Mouse (Mus musculus) forebrain, embryonic 12.5 days (tissue): ENCODE results near the gene Rab37. TPM values are rescaled to one million over a fixed set of nuclear protein-coding genes. Genes with fewer than 3 reads are reported as not detected.

Source experiments
- ATAC-seq: fragments of 200-750 bp; cut with Nextera tagmentation; 2 replicates; pipeline ENCODE4 v1.8.0; 2017; ENCODE audit warnings: moderate TSS enrichment; ENCODE audit not compliant: low FRiP score
- H3K27ac ChIP-seq: fragments of 300-500 bp; sonication (generic); 2 replicates; pipeline ENCODE4 v1.5.1; 2016; ENCODE audit warnings: mild to moderate bottlenecking
- H3K27me3 ChIP-seq: fragments of 300-500 bp; sonication (generic); 2 replicates; pipeline ENCODE4 v1.6.1; 2016; ENCODE audit warnings: mild to moderate bottlenecking
- H3K36me3 ChIP-seq: fragments of 300-500 bp; sonication (generic); replicated peaks from 2 replicates; pipeline ENCODE4 v1.6.1; 2016; ENCODE audit warnings: mild to moderate bottlenecking
- H3K4me1 ChIP-seq: fragments of 300-500 bp; sonication (generic); 2 replicates; pipeline ENCODE4 v1.6.1; 2016
- H3K4me2 ChIP-seq: fragments of 300-500 bp; sonication (generic); 2 replicates; pipeline ENCODE4 v1.6.1; 2016; ENCODE audit warnings: mild to moderate bottlenecking, moderate library complexity
- H3K4me3 ChIP-seq: fragments of 300-500 bp; sonication (generic); replicated peaks from 2 replicates; pipeline ENCODE4 v1.5.1; 2016; ENCODE audit warnings: mild to moderate bottlenecking
- H3K9ac ChIP-seq: fragments of 300-500 bp; sonication (generic); 2 replicates; pipeline ENCODE4 v1.6.1; 2016; ENCODE audit warnings: mild to moderate bottlenecking
- H3K9me3 ChIP-seq: fragments of 300-500 bp; sonication (generic); 2 replicates; pipeline ENCODE4 v1.6.1; 2016
- WGBS: fragments of 180-500 bp; shearing (Covaris S2); methylation state at CpG from one replicate; pipeline ENCODE4 v1.1.7; 2016; 5-methylcytosine and 5-hydroxymethylcytosine counted together
- polyA plus RNA-seq: library from polyadenylated mRNA; unstranded; fragments of >200 nt; fragmentation: Nextera tagmentation; extraction: Ambion mirVana; gene quantifications from 2 replicates; pipeline ENCODE4 v1.2.1, GENCODE M21; 2016

The Rab37 gene
- polyA plus RNA-seq, 1 experiment from 2014 or later: 0.80 TPM

DNA sequence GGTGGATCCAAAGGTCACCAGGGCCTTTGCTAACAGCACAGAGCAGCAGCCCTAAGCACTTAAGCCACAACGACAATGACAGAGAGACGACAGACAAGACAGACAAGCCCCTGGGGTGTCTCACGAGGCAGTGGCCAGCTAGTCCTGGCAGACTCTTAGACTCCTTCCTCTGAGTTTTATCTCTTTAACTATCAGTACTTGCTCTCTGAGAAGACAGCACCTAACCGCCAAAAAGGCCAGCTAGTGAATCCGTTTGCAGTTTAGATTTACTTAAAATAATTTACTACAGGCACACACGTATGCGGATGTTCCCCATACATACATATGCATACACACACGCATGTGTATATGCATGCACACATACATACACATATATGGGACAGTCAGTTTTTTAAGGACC is 106.3 kb downstream of the Rab37 start:
- no peaks in the 10 kb centered on the region for H3K9me3 ChIP-seq
- no peak for ATAC-seq
- no peaks in the 10 kb centered on the region; the same call in 1 of the 2 replicates for H3K4me1 ChIP-seq
- no peak overlapping the region for H3K4me3 ChIP-seq
- no peaks in the 10 kb centered on the region for H3K27me3 ChIP-seq
- H3K4me2 ChIP-seq: no peak overlapping the region
- no peak overlapping the region for H3K9ac ChIP-seq
- no peak overlapping the region for H3K27ac ChIP-seq
- 85% methylated on average over 8 of the region's 8 CpGs for WGBS
- peaks cover 8% of the 10 kb centered on the region for H3K36me3 ChIP-seq

DNA sequence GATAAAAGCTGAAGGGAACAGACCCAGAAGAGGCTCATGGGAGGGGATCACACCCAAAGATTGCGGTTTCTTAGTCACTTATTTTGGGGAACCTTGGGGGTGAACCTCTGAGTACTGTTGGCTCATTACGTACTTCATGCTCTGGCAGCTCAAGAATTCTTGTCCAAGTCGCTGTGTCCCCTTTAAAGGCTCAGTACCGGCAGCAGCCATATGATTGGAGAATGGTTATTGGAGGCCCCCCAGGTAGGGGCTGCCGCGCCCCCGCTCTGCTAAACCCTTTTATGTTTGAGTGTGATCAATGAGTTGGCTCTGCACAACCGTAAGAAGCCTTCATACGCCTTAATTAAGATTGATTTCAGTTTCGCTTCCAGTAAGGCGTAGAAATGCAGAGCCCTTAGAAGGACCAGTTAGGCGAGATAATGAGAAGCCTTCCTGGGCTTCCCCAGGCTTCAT is 107.7 kb downstream of the Rab37 start:
- Histone ChIP-seq H3K36me3 (peaks cover 8% of the 10 kb centered on the region), H3K27me3 (no peaks in the 10 kb centered on the region), H3K4me3 (no peak overlapping the region), H3K27ac (no peak overlapping the region), H3K9me3 (no peaks in the 10 kb centered on the region), H3K4me2 (no peak overlapping the region), H3K4me1 (no peaks in the 10 kb centered on the region; the same call in 1 of the 2 replicates), H3K9ac (no peak overlapping the region)
- WGBS: 65% methylated on average over 12 of the region's 12 CpGs
- no peak for ATAC-seq

DNA sequence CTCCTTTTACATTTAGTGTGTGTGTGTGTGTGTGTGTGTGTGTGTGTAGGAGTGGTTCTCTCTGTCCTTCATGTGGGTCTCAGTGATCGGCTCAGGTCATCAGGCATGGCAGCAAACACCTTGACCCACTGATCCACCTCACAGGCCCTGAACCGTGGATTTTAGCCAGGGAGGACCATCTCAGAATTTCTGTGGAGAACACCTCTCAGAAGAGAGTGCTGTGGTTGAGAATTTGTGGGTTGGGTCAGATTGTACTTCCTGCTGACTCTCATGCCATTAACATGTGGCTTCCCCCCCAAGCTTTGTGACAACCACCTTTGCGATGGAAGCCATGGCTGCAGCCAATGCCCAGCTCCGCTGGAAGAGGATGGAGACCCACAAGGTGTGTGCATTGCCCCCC is 109.3 kb downstream of the Rab37 start:
- H3K9me3 ChIP-seq: no peaks in the 10 kb centered on the region
- H3K36me3 ChIP-seq: peaks cover 15% of the 10 kb centered on the region
- H3K9ac ChIP-seq: no peak overlapping the region
- H3K27ac ChIP-seq: no peak overlapping the region
- H3K27me3 ChIP-seq: no peaks in the 10 kb centered on the region
- no peak for ATAC-seq
- WGBS: 91% methylated on average over 4 of the region's 4 CpGs
- H3K4me3 ChIP-seq: no peak overlapping the region
- no peaks in the 10 kb centered on the region; the same call in 1 of the 2 replicates for H3K4me1 ChIP-seq
- H3K4me2 ChIP-seq: no peak overlapping the region

DNA sequence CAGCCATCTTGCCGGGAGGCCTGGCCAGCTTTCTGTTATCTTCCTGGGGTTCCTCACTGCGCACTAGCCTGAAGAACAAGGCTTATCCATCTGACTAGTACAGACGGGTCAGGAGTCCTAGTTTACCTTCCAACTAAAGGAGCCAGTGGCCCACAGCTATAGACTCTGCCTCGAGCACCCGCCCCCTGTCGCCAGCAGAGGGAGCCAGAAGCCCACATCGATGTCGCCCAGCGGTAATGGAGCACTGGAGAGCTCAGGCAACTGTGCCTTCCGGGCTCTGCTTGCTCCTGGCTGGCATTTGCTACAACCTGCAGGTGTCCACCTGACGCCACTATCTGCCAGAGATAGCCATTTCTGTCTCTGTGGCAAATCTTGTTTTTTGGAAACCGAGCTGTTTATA is 111.1 kb downstream of the Rab37 start:
- no peak overlapping the region for H3K9ac ChIP-seq
- peaks cover 27% of the 10 kb centered on the region for H3K36me3 ChIP-seq
- no peak overlapping the region for H3K27ac ChIP-seq
- H3K27me3 ChIP-seq: no peaks in the 10 kb centered on the region
- H3K9me3 ChIP-seq: no peaks in the 10 kb centered on the region
- H3K4me1 ChIP-seq: no peaks in the 10 kb centered on the region; the same call in 1 of the 2 replicates
- peak; percentile 88 for ATAC-seq
- WGBS: 16% methylated on average over 12 of the region's 12 CpGs
- no peak overlapping the region for H3K4me3 ChIP-seq
- no peak overlapping the region for H3K4me2 ChIP-seq

DNA sequence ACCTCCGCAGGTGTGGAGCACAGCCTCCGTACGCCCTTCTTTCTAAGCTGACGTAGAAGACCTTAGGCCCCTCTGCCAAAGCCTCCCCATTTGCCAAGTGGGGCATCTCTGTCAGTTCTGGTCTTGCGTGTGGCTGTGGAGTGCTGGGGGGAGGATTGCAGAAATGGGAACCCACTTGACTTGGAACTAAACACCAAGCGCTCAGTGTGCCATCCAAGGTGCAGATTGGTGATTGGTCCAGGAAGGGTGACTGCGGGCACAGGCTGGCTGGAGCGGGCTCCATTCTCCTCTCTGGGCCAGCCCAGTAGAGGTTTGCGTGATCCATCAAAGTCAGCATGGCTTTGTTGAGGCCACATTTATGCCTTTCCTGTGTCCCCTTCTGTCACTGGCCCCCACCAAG is 111.5 kb downstream of the Rab37 start:
- no peak for ATAC-seq
- no peak overlapping the region for H3K27ac ChIP-seq
- peaks cover 22% of the 10 kb centered on the region for H3K36me3 ChIP-seq
- 93% methylated on average over 9 of the region's 9 CpGs for WGBS
- H3K4me2 ChIP-seq: no peak overlapping the region
- no peaks in the 10 kb centered on the region for H3K27me3 ChIP-seq
- H3K9ac ChIP-seq: no peak overlapping the region
- H3K4me3 ChIP-seq: no peak overlapping the region
- no peaks in the 10 kb centered on the region; the same call in 1 of the 2 replicates for H3K4me1 ChIP-seq
- H3K9me3 ChIP-seq: no peaks in the 10 kb centered on the region

DNA sequence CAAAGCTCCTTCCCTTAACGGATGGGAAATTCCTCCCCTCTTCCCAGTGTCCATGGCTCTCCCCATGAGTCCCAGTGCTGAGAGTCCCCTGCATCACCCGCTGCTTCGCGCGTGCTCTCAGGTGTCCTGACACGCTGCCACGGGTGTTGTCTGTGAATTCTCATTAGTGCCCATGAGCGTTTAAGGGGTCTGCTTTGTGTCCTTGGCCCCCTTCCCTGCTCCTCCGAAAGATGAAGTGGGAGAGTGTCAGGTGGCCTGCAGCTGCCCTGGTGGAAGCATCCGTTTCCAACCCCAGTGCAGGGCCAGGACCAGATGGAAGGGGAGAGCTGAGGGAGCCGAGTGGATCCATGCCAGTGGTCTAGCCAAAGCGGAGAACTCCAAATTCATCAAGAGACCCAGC is 116.9 kb downstream of the Rab37 start:
- Histone ChIP-seq H3K9ac (no peak overlapping the region), H3K36me3 (peaks cover 31% of the 10 kb centered on the region), H3K27me3 (no peaks in the 10 kb centered on the region), H3K27ac (no peak overlapping the region), H3K4me2 (no peak overlapping the region), H3K4me1 (peaks cover 12% of the 10 kb centered on the region; the same call in 1 of the 2 replicates), H3K9me3 (no peaks in the 10 kb centered on the region), H3K4me3 (no peak overlapping the region)
- WGBS: 83% methylated on average over 12 of the region's 12 CpGs
- no peak for ATAC-seq

DNA sequence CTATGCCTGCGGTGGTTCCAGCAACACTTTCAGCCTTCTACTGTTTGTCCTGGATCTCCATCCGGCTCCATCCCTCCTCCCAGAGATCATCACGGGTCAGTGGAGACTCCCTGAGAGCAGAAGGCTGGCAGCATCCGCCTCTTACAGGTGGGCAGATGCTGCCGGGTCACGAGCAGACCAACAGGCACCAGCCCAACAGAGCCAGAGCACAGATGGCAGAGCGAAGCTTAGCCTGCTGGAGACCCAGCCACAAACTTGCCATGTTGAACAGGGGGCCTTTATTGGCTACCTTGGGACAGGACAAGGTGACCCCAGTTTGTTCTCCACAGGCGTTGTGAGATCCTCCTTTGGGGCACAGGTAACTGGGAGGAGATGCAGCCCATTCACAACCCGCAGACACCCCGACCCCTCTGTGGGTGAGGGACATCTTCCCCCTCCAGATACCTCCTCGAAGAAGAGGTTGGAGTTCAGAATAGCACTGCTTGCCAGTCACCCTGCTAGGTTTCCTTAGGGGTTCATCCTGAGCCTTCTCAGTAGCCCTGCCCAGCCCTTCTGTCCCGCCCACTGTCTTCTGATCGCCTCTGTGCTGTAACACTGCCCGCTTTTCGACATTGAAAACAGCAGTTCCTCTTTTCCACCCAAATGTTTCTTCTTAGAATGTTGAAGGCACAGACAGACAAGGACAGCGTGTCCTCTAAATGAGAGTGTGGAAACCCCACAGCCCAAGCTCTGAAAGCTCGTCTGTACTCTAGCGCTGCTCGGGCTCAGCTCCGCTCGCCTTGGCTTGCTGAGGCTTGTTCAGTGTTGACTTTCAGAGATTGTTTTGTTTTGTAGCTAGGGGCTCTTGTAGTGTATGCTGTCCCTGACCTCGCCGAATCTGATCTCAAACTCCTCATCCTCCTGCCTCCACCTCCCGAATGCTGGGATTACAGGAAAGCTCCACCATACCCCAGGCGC is 117.8 kb downstream of the Rab37 start:
- no peak overlapping the region for H3K27ac ChIP-seq
- WGBS: 74% methylated on average over 25 of the region's 25 CpGs
- no peak overlapping the region for H3K4me3 ChIP-seq
- H3K9me3 ChIP-seq: no peaks in the 10 kb centered on the region
- peaks cover 31% of the 10 kb centered on the region for H3K36me3 ChIP-seq
- no peak overlapping the region for H3K9ac ChIP-seq
- H3K4me2 ChIP-seq: no peak overlapping the region
- no peak for ATAC-seq
- no peaks in the 10 kb centered on the region for H3K27me3 ChIP-seq
- peaks cover 12% of the 10 kb centered on the region; the same call in 1 of the 2 replicates for H3K4me1 ChIP-seq

DNA sequence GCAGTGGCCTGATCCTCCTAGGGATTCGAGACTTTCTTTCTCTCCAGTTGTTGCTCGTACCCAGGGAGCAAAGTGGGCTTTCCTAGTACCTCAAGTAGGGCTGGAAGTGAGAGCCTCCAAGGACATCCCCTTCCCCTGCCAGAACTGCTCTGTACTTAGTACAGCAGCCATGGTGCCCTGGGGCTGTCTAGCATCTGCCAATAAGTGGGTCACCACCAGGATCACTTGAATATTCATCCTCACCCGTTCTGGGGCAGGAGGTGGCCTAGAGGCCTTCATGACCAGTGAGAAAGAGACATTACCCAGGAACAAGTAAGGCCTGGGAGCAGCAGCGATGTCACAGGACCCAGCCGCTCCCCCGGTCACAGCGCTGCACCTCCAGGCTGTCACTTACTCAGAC is 118.7 kb downstream of the Rab37 start:
- H3K4me3 ChIP-seq: no peak overlapping the region
- H3K27ac ChIP-seq: no peak overlapping the region
- no peak overlapping the region for H3K9ac ChIP-seq
- peaks cover 29% of the 10 kb centered on the region for H3K36me3 ChIP-seq
- no peak for ATAC-seq
- 80% methylated on average over 7 of the region's 7 CpGs for WGBS
- H3K4me1 ChIP-seq: peaks cover 12% of the 10 kb centered on the region; the same call in 1 of the 2 replicates
- no peaks in the 10 kb centered on the region for H3K27me3 ChIP-seq
- H3K4me2 ChIP-seq: no peak overlapping the region
- H3K9me3 ChIP-seq: no peaks in the 10 kb centered on the region

Other genes with a start within 250 kb of the Rab37 start
- gene Gprc5c, start 240.3 kb upstream of the Rab37 start, polyA plus RNA-seq: 8.4 and 10.8 TPM in 2 replicates
- 0.44 and 0.68 TPM in 2 replicates for gene Cd300a, start 201.4 kb upstream of the Rab37 start, polyA plus RNA-seq
- gene Cd300lb, start 157.0 kb upstream of the Rab37 start, polyA plus RNA-seq: not detected in 2 replicates
- gene Cd300c, start 122.3 kb upstream of the Rab37 start, polyA plus RNA-seq: not detected in 2 replicates
- gene Cd300ld, start 101.5 kb upstream of the Rab37 start, polyA plus RNA-seq: 0.10 TPM in 1 of 2 replicates, not detected in the other
- 0.47 and 0.96 TPM in 2 replicates for gene Cd300c2, start 89.6 kb upstream of the Rab37 start, polyA plus RNA-seq
- gene Cd300ld2, start 75.2 kb upstream of the Rab37 start, polyA plus RNA-seq: not detected in 2 replicates
- not detected in 2 replicates for gene Cd300ld4, start 64.4 kb upstream of the Rab37 start, polyA plus RNA-seq
- not detected in 2 replicates for gene Cd300ld5, start 53.7 kb upstream of the Rab37 start, polyA plus RNA-seq
- gene Cd300ld3, start 43.0 kb upstream of the Rab37 start, polyA plus RNA-seq: not detected in 2 replicates
- gene Cd300e, start 29.3 kb upstream of the Rab37 start, polyA plus RNA-seq: not detected in 2 replicates
- gene Cd300lf, start 42.6 kb downstream of the Rab37 start, polyA plus RNA-seq: 0.19 TPM in 1 of 2 replicates, not detected in the other
- gene Slc9a3r1, start 71.9 kb downstream of the Rab37 start, polyA plus RNA-seq: 31.3 and 32.2 TPM in 2 replicates
- 7.9 and 8.4 TPM in 2 replicates for gene Tmem104, start 96.1 kb downstream of the Rab37 start, polyA plus RNA-seq
- 16.0 and 16.6 TPM in 2 replicates for gene Nat9, start 96.4 kb downstream of the Rab37 start, polyA plus RNA-seq
- 0.08 TPM in 1 of 2 replicates, not detected in the other for gene Grin2c, start 175.8 kb downstream of the Rab37 start, polyA plus RNA-seq
- 16.9 and 17.4 TPM in 2 replicates for gene Fdxr, start 185.6 kb downstream of the Rab37 start, polyA plus RNA-seq
- 0.26 and 0.37 TPM in 2 replicates for gene Fads6, start 206.2 kb downstream of the Rab37 start, polyA plus RNA-seq
- not detected in 2 replicates for gene Otop2, start 215.7 kb downstream of the Rab37 start, polyA plus RNA-seq
- gene Ush1g, start 230.6 kb downstream of the Rab37 start, polyA plus RNA-seq: not detected in 2 replicates
- gene Otop3, start 243.3 kb downstream of the Rab37 start, polyA plus RNA-seq: not detected in 2 replicates